Mouse (Mus musculus) olfactory bulb, adult 2 months (tissue): ENCODE measurements around the gene Lhfpl5.
A peak's percentile ranks its signal among the peaks of the same experiment; 100 is the strongest.

Experiments used
- CTCF ChIP-seq: fragments of 200-500 bp; IDR thresholded peaks from 2 replicates; pipeline ENCODE4 v1.5.1; 2012; ENCODE audit warnings: low read depth, mild to moderate bottlenecking, low read length, moderate library complexity; ENCODE audit not compliant: insufficient read depth
- POLR2A ChIP-seq: fragments of 200-500 bp; IDR thresholded peaks from 2 replicates; pipeline ENCODE4 v1.6.1; 2012; ENCODE audit warnings: mild to moderate bottlenecking, low read depth, low read length, moderate library complexity; ENCODE audit not compliant: insufficient read depth

DNA sequence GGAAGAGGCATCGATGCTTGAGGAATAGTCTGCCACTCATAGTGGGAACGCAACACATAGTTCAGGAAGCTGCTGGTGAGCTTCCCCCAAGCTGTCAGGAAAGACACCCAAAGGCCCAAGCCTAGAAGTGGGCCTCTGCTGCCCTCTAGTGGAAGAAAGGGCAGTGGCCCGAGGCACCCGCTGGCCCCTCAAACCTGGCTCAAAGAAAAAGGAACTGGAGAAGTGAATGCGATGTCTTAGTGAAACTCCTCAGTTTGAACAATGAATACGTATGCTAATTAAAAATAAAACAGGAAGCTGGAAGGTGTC lies 47.4 kb upstream of the Lhfpl5 start:
- peak; percentile 89 for TF ChIP-seq CTCF
- TF ChIP-seq POLR2A = no peak
